Mouse (Mus musculus) olfactory bulb, adult 2 months (tissue): ENCODE measurements around the gene Extl1.

Experiments
- CTCF ChIP-seq: fragments of 200-500 bp; IDR thresholded peaks from 2 replicates; pipeline ENCODE4 v1.5.1; 2012; ENCODE audit warnings: low read depth, mild to moderate bottlenecking, low read length, moderate library complexity; ENCODE audit not compliant: insufficient read depth
- POLR2A ChIP-seq: fragments of 200-500 bp; IDR thresholded peaks from 2 replicates; pipeline ENCODE4 v1.6.1; 2012; ENCODE audit warnings: mild to moderate bottlenecking, low read depth, low read length, moderate library complexity; ENCODE audit not compliant: insufficient read depth

- TF ChIP-seq CTCF: no peak
- no peak for TF ChIP-seq POLR2A
These were observed 35.1 kb downstream of the Extl1 start for GRCm38 (mm10) chr4:134348545-134348944.
